Mouse (Mus musculus) 416B (cell line): Measurements from ENCODE around the gene Nop53.

Experiments
- DNase-seq: peaks from one replicate; pipeline ENCODE4 v3.0.0; 2011; ENCODE audit warnings: low read depth

Gene Nop53

DNA sequence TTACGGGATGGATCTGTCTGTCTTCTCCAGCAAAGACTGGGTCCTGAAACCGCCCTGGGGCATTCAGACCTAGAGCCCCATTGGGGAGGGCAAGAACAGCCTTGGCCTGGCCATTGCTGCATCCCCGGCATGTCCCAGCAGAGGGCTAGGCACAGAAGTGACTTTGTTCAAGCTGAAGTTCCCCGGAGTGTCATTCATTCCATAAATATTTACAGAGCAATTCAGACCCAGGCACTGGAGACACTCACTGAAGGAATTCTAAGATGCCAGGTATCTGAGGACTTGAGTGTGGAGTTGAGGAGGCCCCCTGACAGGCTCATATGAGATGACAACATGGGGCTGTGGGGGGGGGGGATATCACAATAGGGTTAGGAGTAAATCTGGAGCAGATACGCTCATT is 10.3 kb upstream of the Nop53 start:
- no peak for DNase-seq

DNA sequence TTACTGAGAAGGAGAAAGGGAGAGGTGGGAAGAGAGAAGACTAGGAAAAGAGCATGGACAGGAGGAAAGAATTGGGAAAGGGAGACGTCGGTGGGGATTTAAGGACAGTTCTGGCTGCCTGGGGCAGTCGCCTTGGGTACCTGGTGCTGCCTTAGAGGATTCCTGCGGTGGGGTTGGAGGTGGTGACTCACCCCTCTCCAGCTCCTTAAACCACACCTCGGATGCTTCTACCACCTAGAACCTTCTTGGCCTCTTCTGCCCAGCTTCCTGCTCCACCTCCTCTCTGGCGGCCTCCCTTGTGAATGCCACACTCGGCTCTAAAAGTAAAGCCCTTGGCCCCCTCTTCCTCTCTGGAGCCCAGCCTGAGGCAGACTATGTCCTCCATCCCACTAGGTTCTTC is 9.6 kb upstream of the Nop53 start:
- peak; percentile 88 for DNase-seq

DNA sequence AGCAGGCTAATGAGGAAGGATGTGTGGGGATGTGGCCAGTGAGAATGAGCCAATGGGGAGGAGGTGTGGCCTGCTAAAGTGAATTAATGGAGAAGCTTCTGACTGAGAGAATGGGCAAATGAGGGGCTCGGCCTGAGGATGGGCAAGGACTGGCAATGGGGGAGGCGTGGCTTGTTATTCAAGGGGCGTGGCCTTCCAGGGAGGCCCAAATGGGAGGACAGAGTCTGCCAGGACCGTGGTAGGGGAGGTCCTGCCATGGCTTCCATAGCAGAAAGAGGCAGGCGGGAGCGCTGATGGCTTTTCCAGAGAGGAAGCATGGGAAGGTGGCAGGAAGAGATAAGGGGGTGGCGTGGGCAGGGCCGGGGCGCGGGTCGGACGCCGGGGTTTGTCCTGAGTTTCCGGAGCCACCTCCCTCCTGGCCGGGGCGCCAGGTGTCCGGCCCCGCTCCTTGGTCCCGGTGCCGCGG is 9.1 kb upstream of the Nop53 start:
- peak; percentile 98 for DNase-seq

DNA sequence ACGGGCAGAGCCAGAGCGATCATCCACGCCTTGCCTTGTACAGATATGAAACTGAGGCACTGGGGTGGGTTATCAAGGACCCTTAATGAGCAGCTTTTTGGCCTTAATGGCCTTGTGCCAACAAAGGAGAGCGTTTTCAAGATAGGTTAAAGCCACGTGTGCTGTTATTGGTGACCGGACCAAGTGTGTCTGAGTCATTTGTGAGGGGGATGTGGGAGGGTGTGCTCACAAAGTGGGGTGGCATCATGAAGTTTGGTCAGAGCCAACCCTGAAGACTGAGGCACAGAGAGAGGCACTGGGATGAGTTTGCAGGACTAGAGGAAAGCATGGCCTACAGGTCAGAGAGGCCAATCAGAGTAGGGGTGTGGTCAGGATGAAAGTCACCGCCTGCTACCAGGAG is 8.6 kb upstream of the Nop53 start:
- DNase-seq = peak; percentile 89

DNA sequence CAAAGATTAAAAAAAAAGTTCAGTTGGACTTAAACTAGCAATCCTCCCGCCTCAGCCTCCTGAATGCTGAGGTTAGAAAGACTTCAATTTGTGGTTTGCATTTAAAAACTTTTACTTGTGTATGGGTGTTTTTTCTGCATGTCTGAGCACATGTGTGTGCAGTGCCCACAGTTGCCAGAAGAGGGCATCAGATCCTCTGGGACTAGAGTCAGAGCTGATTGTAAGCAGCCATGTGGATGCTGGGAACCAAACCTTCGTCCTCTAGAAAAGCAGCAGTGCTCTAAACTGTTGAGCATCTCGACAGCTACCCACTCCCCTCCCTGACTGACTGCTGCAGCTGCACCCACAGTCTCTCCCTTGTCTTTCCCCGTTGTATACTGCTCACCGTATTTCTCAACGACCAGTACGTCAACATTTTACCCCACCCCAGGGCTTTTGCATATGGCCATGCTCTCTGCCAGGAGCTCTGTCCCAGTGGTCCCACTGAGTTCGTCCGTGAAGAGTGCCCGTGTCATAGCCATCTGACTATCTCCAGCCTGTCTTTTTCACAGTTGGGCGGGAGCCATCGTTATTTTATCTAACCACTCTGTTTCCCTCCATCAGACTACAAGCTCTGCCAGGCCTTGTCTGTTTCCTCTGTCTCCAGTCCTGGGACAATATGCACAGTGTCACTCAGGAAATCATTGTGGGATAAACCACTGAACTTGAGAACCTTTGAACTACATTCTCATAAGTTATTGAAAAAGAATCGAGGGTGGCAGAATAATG is 7.6 kb upstream of the Nop53 start:
- peak; percentile 93 for DNase-seq

DNA sequence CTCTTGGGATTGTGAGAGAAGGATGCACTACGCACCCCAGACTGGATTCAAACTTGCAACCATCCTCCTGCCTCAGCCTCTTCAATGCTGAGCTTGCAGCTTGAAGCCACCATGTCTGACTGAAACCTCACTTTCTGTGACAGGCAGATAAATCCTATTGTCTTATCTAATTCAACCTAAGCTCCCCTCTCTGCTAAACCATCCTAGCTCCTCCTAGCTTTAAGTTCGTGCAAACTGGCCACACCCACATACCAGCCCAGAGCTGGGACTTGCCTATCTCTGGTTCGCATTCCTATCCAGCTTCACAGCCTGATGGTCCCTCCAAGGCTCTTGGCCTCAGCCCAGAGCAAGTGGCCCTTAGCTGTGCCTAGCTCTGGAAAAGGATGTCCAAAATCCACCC is 6.5 kb upstream of the Nop53 start:
- no peak for DNase-seq

DNA sequence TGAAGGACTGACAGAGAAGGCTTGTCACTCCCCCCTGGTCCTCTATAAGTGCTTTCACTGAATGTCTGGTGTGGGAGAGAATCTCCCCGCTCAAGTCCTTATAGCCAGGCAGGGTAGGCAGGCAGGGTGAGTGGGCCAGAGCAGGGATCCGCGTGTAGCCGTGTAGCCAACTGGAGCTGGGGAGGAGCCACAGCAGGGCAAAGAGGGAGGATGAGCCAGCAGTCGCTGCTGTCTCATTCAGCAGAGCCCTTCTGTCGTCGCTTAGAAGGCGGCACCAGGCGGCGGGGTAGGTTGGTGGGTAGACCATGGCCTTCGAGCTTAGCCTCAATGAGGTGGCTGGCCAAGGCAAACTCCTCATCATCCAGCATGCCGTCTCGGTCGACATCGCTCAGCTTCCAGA is 4.1 kb upstream of the Nop53 start:
- DNase-seq = no peak

DNA sequence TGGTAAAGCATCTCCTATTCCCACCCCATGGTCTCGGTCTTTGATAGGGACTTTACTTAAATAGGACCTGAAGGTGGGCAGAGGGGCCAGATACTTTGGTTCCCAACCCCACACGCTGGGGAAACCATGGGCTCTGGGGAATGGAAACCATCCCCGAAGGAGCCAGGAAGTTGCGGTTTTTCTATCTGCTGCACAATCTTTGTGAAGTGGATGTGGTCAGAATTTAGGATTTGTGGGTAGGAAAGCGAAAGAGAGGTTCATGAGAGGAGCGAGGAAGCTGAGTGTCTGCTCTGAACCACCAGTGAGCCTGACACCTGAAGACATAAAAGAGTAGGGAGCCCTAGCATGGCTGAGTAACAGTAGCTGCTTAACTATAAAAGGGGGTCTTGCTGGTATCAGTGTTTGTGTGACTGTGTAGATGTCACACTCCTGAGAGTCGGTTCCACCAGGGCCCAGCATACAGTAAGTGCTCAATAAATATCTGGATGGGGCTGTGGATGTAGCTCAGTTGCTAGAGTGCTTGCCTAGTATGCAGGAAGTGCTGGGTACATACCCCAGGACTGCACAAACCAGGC is 3.4 kb upstream of the Nop53 start:
- peak; percentile 76 for DNase-seq

DNA sequence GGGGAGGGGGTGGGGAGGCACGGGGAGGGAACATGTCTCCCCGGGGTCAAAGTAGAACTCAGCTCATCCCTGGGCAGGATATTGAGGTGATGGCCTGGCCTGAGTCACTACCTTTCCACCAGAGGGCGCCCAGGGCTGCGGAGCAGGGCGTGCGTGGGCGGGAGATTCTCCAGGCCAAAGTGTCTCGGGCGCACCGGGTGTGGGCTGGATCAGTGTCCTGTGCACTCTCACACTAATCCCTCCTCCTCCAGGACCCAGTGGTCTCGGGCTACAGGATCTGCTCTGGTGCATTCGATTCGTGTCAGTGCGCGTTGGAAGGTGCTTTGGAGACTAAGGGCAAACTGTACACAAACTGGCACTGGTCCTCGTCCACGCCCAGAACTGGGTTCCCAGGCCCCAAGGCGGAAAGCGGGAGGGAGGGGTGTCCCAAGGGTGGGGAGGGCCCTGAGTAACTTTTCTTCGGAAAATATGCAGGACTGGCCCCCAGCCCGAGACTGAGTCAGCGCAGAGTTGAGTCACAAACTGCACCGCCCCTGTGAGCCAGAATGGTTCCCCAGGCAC is 2.6 kb upstream of the Nop53 start:
- DNase-seq = peak; percentile 88

DNA sequence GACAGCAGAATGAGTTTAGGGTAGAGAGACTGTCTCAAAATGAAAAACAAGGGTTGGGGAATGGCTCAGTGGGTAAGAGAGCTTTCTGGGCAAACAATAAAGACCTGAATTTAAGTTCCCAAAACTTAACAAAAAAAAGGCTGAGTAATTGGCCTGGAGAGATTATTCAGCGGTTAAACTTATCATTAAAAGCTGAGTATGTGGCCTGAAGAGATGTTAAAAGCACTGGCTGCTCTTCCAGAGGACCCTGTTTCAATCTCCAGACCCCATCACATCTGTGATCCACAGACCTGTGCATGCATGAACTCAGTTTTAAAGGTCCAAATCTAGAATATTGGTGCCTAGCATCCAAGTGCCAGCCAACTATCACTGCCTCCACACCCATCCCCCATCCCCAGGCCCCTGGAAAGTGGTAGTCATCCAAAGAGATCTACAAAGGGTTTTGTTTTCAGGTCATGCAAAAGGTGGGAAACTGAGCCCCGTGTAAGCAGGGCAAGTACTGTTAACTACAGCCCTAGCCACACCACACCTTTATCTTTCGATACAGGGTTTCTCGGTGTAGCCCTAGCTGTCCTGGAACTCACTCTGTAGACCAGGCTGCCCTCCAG is 1.9 kb upstream of the Nop53 start:
- no peak for DNase-seq

DNA sequence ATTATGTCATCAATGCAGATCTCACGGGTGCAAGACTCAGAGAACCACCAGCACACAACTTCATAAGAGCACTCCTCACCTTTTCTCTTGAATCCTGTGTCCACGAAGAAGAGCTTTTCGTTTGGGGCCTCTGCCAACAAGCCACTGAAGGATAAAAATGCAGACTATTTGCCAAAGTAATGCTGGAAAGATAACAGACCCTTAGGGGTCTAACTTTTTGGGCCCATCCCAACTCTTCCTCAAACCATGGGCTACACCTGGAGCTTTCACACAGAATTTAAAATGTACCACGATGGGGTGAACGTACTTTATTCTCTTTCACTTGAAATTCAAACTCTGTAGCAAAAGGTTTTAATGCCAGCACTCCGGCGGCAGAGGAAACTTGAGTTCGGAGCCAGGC is 663 bp downstream of the Nop53 start:
- DNase-seq = no peak

DNA sequence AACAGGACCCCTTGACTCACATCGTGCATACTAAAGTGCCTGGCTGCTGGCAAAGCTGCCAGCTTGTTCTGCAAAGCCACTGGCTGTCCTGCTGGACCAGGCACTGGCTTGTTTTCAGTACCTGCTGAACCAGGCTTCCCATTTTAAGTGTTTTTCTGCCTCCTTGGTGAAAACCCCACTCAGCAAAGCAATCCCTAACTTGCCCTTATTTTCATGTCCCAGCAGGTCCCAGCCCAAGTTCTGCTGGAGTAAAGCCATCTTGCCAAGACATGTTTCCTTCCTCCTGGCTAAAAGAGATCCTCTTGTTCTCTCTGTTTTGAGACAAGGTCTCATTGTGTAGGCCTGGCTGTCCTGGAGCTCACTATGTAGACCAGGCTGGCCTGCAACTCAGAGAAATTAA is 1.6 kb downstream of the Nop53 start:
- DNase-seq = no peak

DNA sequence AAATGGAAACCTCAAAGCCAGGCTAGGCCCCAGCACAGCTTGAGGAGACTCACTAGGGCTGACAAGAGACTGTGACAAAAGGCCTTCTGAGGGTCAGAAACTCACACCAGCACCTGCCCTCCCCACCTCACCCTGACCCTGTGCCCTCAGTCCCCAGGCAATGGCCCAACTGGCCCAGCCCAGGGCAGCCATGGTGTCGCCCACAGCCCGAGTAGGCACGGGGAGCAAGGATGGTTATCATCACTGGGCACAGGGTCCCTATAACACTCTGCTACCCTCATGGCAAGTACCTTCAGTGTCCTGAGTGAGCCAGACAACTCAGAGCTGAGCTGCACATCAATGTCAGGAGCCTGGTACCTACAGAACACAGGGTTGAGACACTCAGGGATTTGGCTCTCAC is 7.3 kb downstream of the Nop53 start:
- DNase-seq = no peak

DNA sequence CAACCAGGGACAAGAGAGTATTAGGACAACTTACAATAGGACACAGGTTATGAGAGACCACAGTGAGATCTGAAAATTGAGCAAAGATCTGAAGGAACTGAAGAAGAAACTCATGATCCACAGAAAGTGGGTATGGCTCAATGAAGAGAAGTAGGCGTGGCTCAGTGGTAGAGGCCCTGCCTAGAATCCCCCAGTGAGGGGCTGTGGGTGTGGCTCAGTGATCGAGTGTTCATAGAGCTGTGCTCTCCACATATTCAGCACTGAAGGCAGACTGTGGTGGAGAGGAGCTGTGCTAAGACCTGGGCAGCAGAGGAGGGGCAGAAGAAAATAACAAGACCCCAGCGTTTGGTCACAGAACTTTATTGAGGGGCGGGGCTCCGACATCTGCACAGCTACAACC is 8.4 kb downstream of the Nop53 start:
- no peak for DNase-seq

DNA sequence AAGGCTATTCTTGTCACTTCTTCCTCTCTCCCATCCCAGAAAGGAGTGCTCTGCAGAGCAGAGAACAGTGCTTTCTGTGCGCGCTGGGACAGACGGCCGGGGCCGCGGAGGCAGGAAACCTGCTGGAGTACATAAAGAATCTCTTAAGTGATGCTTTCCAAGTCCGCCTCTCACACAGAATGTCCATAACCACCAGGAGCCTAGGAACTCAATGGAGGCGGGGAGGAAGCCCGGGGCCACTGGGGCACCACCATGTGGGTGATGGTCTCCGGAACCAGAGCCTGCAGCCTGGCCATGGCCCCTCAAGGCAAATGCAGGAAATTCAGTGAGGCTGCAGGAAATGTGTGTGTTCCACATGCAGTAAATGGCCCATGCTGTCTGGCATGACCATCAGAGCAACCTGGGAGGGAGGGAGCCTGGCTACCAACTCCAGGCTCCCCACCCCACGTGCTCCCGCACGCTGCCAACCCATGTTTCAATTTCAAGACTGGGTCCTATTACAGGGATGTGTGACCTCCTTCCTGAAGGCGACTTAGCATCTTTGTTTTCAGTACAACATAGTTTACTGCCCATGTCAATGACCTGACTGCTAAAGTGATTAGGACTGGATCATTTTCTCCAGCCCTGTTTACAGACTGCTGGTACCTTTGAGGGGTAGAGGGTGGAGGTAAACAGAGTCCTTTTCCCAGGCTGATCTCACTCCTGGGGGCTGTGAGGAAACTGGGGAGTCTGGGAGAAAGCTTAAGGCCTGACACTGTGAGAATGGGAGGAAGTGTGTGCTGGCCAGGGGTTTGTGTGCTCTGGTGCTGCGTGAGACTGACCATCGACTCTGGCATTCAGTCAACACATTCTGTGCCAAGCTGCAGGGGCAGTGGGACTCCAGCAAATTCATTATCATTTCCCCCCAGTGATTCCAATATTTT is 12.2 kb downstream of the Nop53 start:
- DNase-seq = no peak

DNA sequence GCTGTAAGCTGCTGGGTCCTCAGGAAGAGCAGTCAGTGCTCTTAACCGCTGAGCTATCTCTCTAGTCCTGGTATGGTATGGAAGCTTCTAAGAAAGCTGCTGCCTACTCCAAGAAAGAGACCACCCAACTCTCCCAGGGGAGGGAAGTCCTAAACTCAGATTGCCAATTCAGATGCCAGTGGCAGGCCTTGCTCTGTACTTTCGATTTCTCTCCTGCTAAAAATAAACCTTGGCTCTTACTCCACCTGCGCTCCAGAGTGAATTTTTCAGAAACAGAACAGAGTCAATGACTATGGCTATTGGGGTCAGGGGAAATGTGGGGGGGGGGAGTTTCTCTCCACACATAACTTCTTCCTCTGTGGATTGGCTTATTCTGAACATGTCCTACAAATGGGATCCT is 14.2 kb downstream of the Nop53 start:
- no peak for DNase-seq

DNA sequence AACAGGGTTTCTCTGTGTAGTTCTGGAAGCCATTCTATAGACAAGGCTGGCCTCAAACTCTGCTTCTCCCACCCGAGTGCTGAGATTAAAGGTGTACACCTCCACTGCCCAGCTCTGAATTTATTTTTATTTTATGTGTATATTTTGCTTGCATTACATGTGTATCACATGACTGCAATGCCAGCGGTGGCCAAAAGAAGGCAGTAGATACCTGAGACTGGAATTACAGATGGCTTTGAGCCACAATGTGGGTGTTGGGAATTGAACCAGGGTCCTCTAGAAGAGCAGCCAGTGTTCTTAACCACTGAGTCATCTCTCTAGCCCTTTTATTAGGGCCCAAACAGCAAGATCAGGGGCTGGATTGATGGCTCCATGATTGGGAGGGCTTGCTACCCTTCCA is 15.3 kb downstream of the Nop53 start:
- DNase-seq = peak; percentile 53

DNA sequence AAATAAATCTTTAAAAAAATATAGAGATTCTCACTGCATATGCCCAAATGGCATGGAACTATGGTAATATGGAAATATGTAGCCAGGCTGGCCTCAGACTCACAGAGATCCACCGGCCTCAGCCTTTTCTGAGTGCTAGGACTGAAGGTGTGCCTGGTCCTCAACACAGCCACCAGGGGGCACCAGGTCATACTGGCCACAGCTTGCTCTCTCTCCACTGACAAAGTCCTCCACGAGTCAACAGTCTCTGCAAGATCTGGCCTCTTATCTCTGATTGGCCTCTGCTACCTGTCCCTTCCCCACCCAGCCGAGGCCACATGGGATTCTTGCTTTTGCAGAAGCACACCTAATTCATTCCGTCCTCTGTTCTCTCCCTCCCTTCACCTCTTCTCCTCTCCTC is 16.0 kb downstream of the Nop53 start:
- peak; percentile 84 for DNase-seq

DNA sequence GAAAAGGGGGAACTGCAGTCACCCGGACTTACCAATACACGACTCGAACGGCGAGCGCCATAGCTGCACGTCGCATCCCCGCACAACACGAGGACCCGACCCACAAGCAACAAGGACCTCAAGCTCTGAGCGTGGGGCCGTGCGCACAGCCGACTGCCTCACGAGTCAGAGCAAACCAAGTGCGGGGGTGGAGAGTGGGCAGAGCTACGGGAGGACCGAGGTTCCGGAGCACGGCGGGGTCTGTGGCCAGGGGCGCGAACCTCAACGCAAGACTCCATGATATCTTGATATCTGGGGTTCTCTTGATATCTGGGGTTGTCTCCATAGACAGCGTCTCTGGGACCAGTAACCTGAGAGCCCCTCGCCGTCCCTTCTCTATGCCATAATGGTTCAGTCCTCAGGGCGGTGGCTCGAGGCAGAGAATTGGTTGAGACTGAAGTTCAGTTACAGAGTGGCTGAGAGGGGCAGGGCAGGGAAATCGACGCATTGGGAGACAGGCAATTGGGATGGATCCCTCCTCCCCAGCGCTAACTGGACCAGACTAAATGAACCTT is 23.6 kb downstream of the Nop53 start, which contains the start of gene Selenow:
Gene Selenow, minus strand, starts transcription at position 183 of the 554 bp plus-strand sequence.
- DNase-seq = peak; percentile 94

DNA sequence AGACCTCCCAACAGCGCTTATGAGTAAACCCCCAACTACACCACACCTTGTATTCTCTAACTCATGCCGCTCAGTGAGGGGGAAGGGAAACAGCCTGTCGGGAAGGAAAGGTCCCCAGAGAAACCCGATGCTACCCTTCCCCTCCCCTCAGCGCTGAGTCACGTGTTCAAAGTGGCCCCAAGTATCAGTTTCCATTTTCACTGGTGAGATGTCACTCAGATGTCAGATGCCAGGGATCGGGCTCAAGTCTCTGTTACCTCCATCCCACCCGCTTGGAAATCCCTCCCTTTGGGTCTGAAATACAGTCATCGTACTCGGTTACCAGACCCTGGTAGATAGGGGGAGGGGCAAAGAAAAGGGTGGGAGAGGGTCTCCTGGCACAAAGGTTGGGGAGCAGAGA is 24.1 kb downstream of the Nop53 start:
- DNase-seq = peak; percentile 84

DNA sequence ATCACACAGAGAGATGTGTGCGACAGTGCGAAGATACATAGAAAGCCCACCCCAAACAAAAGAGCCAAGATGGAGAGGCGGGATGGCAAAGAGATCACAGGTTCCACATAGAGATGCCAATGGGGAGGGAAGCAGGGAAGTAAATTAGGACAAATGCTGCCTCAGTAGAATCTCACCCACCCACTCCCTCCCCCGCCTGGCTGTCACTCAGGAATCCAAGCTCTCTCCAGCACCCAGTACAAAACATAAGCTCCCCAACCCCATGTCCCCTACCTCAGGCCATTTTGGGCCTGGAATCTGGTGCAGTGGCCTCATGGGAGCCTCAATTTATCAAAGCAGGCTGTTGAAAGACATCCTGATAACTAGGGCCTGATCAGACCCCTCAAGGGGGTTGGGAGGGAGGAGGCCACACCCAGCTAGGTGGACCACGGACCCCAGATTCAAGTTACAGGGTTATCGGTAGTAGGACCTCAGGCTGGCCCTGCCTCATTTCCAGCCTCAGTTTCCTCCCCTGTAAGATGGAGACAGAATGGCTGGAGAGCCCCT is 25.2 kb downstream of the Nop53 start:
- DNase-seq = no peak
